Mouse (Mus musculus) mouse trophoblast stem cell (cell line): ENCODE results near the gene Apcs.

Experiments
- in situ Hi-C, 2 experiments: fragments of 300-500 bp; cut with MseI, MboI; formaldehyde crosslinking; loops; 2 replicates in 1 of 2; 3 replicates in 1 of 2; pipeline ENCODE4 v1.15.1; 2025

Gene Apcs

DNA sequence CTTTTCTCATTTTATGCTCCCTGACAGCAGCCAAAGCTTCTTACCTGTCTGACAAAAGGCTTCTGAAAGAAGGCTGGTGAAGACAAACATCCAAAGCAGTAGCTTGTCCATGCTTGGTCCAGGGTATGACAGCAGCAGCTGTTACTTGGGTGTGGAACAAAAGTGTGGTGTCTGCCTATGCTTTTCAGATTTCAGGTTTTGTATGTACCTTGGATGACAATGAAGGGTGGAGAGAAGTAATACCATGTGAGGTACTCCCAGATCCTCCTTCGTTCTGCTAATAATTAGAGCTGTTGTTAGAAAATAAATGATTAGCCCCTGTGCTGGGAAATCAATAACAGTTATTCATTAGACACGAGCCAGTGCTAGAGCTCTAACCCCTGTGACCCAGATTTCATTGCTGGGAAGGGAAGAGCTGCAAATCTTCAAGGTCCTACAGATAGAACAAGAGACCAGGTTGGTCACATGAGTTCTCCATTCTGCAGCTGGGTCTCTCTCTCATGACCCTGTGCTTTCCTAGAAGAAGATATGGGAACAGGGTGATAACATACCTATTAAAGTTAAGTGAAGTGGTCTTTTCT lies at the start of gene Apcs:
TSS of gene Apcs (minus strand) at position 265 of the 581 bp plus-strand sequence.
- in situ Hi-C loops, result no loop called here

GRCm38 (mm10) chr1:172932197-172932596 lies 37.4 kb upstream of the Apcs start:
- in situ Hi-C loops, result no loop called here

GRCm38 (mm10) chr1:172918450-172918849 lies 23.6 kb upstream of the Apcs start:
- in situ Hi-C loops, result no loop called here

- in situ Hi-C loops, result no loop called here
Observed at GRCm38 (mm10) chr1:172917115-172917514, 22.3 kb upstream of the Apcs start.

- in situ Hi-C loops, result no loop called here
Observed at GRCm38 (mm10) chr1:172903313-172903712, 8.5 kb upstream of the Apcs start.

DNA sequence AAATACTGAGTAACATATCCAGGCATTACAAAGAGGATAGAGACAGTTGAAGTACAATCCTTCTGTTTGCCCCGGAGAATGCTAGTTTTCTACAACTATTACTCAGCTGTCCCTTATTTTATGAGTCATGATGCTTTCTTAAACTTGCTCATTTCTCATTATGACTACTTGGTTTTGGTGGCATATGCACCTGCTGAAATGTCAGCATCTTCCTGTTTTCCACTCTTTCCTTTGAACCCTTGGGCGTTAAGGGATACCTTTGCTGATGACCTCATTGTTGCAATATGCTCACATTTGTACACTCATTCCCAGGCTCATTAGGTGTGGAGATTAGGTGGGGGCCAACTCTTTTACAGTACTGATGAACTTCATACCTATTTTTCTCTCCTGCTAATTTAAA lies 594 bp upstream of the Apcs start:
- in situ Hi-C loops, result no loop called here

DNA sequence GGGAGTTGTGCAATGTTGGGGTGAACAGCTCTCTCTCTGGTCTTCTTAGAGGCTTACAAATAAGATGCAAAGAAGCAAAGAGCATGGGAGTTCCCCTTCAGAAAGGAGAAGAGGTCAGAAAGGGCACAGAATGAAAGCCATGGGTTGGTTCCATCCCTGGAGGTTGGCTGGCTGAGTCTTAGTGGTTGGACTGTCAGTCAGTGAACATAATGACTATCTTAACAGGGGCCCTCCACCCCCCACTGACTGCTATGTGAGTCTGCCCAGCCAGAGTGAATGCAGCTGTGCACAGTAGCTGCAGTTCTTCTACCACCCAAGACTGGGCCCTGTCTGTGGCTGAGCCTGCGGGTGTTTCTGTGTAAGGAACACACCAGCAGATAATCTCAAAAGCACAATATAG lies 18.2 kb downstream of the Apcs start:
- in situ Hi-C loops, result no loop called here

- in situ Hi-C loops, result no loop called here
Observed at GRCm38 (mm10) chr1:172875265-172875664, 19.6 kb downstream of the Apcs start.

DNA sequence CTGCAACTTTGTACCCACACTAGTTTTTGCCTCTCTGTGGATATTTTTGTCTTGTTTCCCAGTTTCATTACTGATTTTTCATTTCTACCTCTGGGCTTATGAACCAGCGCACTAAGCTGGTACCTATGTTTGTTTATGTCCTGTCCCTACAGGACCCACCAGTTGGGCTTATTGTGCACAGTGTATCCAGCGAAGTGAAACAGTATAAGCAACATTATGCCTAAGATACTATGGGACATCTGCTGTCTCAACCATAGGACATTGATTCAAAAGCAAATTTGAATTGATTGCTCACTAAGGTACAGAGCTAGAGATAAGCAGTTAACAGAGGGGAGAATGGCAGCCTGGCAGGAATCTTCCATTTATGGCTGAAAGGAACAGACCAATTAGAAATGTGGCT lies 46.7 kb downstream of the Apcs start:
- in situ Hi-C loops, result no loop called here

- in situ Hi-C loops, result no loop called here
Observed at GRCm38 (mm10) chr1:172847044-172847761, 47.6 kb downstream of the Apcs start.
